Mouse (Mus musculus): Measurements from ENCODE around the gene Mast3. TPM values are rescaled to one million over a fixed set of nuclear protein-coding genes. Genes with fewer than 3 reads are reported as not detected.

Mast3 gene
- polyA plus RNA-seq, 1 experiment from 2014 or later, result 13.5 TPM

DNA sequence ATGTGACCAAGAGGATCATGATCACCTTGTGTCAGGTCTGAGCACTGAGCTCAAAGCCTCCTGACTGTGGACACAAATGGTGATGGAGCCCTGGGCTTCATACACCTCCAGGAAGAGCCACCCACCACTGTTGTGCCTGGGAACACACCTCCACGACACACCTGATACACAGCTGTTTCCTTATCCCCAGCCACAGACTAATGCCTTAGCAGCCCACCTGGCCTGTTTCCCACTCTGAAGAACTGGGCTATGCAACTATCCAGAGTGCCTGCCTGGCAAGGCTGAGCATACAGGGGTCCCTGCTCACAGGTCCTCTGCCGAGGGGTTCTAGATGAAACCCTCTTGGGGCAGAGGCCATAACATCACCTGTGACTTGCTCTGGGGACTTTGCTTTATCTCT, 10.6 kb downstream of the Mast3 start:
- Histone ChIP-seq H3K4me2 (ENCODE audit: low read depth, low read length) (no peak overlapping the region), H3K27ac (replicated peaks; ENCODE audit: low read depth, low read length) (no peak overlapping the region), H3K4me3 (ENCODE audit: low read depth, low read length) (no peak overlapping the region), H3K9me3 (ENCODE audit: control insufficient read depth, low read length) (no peaks in the 10 kb centered on the region), H3K9ac (ENCODE audit: low read depth, low read length) (no peak overlapping the region), H3K27me3 (replicated peaks; ENCODE audit: control insufficient read depth, insufficient read depth, low read length) (peaks cover 17% of the 10 kb centered on the region), H3K4me1 (ENCODE audit: control insufficient read depth, insufficient read depth, low read length) (peaks cover 30% of the 10 kb centered on the region), H3K36me3 (ENCODE audit: control insufficient read depth, insufficient read depth, low read length) (no peaks in the 10 kb centered on the region)
- no peak for DNase-seq (ENCODE audit: low spot score)
- no peak for ATAC-seq (ENCODE audit: low read depth)
- 78% methylated on average over 2 of the region's 2 CpGs for WGBS

DNA sequence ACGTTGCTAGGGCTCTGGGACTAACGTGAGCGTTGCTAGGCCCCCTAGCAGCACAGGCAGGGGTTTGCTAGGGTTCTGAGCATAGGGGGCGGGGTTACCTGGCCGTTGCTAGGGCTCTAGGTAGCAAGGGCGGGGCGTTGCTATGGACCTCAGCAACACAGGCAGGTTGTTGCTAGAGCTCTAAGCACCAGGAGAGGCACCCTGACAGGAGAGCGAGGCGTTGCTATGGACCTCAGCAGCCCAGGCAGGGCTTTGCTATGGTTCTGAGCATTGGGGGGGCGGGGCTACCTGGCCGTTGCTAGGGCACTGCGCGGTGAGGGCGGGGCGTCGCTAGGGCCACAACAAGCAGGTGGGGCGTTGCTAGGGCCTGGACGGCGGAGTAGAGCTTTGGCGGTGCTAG, 12.2 kb downstream of the Mast3 start:
- H3K4me1 ChIP-seq (ENCODE audit: control insufficient read depth, insufficient read depth, low read length), result peaks cover 23% of the 10 kb centered on the region

DNA sequence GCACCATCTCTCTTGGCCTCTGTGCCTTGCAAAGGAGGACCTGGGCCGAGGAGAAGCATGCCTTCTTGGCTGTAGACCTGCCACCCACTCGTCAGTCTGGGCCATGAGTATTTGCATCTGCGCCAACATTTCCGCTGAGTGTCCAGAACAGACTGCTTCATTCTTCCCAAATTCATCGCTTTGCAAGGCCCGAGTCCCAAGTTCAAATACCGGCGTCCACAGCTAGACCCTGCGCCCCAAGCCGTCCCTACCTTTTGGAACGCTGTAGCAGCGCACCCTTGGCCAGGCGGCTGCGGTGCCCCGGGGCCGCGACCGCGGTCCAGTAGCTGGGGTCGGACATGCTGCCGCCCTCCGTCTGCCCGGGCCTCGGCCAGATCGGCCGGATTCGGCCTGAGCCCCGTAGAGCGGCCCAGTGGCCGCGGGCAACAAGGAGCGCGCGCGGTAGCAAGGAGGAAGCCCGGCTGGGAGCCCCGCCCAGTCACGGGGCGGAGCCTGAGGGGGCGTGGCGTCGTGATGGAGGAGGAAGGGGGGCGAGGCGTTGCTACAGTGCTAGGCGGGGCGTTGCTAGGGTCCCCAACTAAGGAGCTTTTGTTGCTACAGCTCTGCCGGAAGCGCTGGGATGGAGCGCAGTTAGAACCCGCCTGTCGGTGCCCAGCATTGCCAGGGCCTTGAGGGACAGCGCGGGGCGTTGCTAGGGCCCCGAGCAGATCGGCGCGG, 12.7 kb downstream of the Mast3 start:
- ATAC-seq (ENCODE audit: low read depth) (peak; percentile 87), DNase-seq (ENCODE audit: low spot score) (peak; percentile 98)
- Histone ChIP-seq H3K4me1 (ENCODE audit: control insufficient read depth, insufficient read depth, low read length) (peaks cover 23% of the 10 kb centered on the region), H3K27ac (replicated peaks; ENCODE audit: low read depth, low read length) (peak overlapping the region; percentile 86), H3K36me3 (ENCODE audit: control insufficient read depth, insufficient read depth, low read length) (peaks cover 20% of the 10 kb centered on the region), H3K4me2 (ENCODE audit: low read depth, low read length) (peak overlapping the region; percentile 79), H3K9ac (ENCODE audit: low read depth, low read length) (peak overlapping the region; percentile 90), H3K9me3 (ENCODE audit: control insufficient read depth, low read length) (no peaks in the 10 kb centered on the region), H3K27me3 (replicated peaks; ENCODE audit: control insufficient read depth, insufficient read depth, low read length) (no peaks in the 10 kb centered on the region), H3K4me3 (ENCODE audit: low read depth, low read length) (peak overlapping the region; percentile 80)
- 5% methylated on average over 47 of the region's 58 CpGs for WGBS

More for the DNA sequence above, 12.2 kb downstream of the Mast3 start:
- Histone ChIP-seq H3K9me3 (ENCODE audit: control insufficient read depth, low read length) (no peaks in the 10 kb centered on the region), H3K36me3 (ENCODE audit: control insufficient read depth, insufficient read depth, low read length) (peaks cover 14% of the 10 kb centered on the region; the same call in 1 of the 2 replicates), H3K27me3 (replicated peaks; ENCODE audit: control insufficient read depth, insufficient read depth, low read length) (peaks cover 1% of the 10 kb centered on the region; the same call in 1 of the 2 replicates), H3K27ac (replicated peaks; ENCODE audit: low read depth, low read length) (peak overlapping the region; percentile 86), H3K9ac (ENCODE audit: low read depth, low read length) (peak overlapping the region; percentile 90), H3K4me2 (ENCODE audit: low read depth, low read length) (peak overlapping the region; percentile 79), H3K4me3 (ENCODE audit: low read depth, low read length) (peak overlapping the region; percentile 80)
- peak; percentile 93 for DNase-seq (ENCODE audit: low spot score)
- peak; percentile 59 for ATAC-seq (ENCODE audit: low read depth)
- WGBS, result 0% methylated on average over 17 of the region's 20 CpGs

DNA sequence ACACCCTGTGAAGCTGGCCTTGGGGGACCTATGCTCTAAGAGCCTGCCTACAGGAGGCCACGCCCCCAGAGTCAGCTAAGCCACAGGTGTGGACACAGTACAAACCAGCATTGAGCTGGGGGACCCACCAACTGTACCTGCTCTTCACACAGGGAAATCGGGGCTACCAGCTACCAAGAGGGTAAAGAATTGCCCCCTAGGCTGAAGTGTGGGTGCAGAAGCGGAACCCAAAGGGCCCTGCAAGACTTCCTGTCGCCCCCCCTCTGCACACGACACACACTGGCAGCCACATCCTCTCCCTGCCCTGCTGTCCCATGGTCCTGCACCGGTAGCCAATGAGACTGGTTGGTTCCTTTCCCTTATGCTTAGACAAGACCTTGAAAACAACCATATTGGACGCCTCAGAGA, 13.6 kb downstream of the Mast3 start:
- Histone ChIP-seq H3K4me1 (ENCODE audit: control insufficient read depth, insufficient read depth, low read length) (peaks cover 23% of the 10 kb centered on the region), H3K4me3 (ENCODE audit: low read depth, low read length) (peak overlapping the region; percentile 80), H3K36me3 (ENCODE audit: control insufficient read depth, insufficient read depth, low read length) (peaks cover 28% of the 10 kb centered on the region), H3K27ac (replicated peaks; ENCODE audit: low read depth, low read length) (no peak overlapping the region), H3K9me3 (ENCODE audit: control insufficient read depth, low read length) (no peaks in the 10 kb centered on the region), H3K9ac (ENCODE audit: low read depth, low read length) (peak overlapping the region; percentile 90), H3K27me3 (replicated peaks; ENCODE audit: control insufficient read depth, insufficient read depth, low read length) (no peaks in the 10 kb centered on the region), H3K4me2 (ENCODE audit: low read depth, low read length) (peak overlapping the region; percentile 79)
- no peak for ATAC-seq (ENCODE audit: low read depth)
- 69% methylated on average over 7 of the region's 7 CpGs for WGBS
- no peak for DNase-seq (ENCODE audit: low spot score)

DNA sequence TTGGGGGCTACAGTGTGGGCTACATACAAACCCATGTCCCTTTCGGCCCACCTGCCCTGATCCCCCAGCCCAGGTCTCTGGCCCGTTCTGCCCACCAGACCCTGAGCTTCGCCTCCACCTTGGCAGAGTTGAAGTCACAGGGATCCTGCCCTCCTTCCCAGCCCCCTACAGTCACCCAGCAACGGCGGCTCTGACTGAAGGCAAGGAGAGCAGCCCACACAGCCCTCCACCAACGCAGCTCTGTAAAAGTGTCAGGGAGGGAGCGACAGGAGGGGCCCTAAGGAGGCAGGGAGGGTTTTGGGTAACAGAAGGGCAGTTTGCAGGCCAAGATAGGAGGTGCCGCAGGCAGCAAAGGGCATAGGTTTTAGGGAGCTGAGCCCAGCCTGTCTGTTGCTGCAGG, 14.0 kb downstream of the Mast3 start:
- Histone ChIP-seq H3K36me3 (ENCODE audit: control insufficient read depth, insufficient read depth, low read length) (peaks cover 32% of the 10 kb centered on the region), H3K27ac (replicated peaks; ENCODE audit: low read depth, low read length) (no peak overlapping the region; the same call in 1 of the 2 replicates), H3K4me2 (ENCODE audit: low read depth, low read length) (peak overlapping the region; percentile 79), H3K4me3 (ENCODE audit: low read depth, low read length) (peak overlapping the region; percentile 80), H3K27me3 (replicated peaks; ENCODE audit: control insufficient read depth, insufficient read depth, low read length) (no peaks in the 10 kb centered on the region), H3K9ac (ENCODE audit: low read depth, low read length) (peak overlapping the region; percentile 90), H3K4me1 (ENCODE audit: control insufficient read depth, insufficient read depth, low read length) (peaks cover 23% of the 10 kb centered on the region), H3K9me3 (ENCODE audit: control insufficient read depth, low read length) (no peaks in the 10 kb centered on the region)
- DNase-seq (ENCODE audit: low spot score) (no peak), ATAC-seq (ENCODE audit: low read depth) (no peak)
- WGBS, result 68% methylated on average over 8 of the region's 8 CpGs

DNA sequence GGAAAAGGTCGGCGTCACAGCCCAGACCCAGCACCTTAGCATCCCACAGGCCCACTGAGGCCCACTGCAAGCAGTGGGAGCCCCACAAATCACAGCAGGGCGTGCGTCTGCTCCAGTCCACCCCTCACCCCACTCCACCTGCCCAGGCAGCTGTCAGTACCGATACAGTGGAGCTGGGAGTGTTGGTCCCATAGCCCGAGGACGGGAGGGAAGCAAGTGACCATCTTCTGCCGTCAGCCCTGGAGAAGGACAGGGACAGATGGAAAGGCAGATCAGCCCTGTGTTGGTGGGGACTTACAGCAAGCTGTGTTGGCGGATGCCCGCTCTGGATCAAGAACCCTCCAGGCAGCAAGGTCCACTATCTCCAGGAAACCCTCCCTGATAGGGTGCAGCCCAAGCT, 15.8 kb downstream of the Mast3 start:
- DNase-seq (ENCODE audit: low spot score) (no peak), ATAC-seq (ENCODE audit: low read depth) (no peak)
- H3K4me2 ChIP-seq (ENCODE audit: low read depth, low read length), result no peak overlapping the region
- H3K4me1 ChIP-seq (ENCODE audit: control insufficient read depth, insufficient read depth, low read length), result peaks cover 23% of the 10 kb centered on the region
- no peak overlapping the region for H3K27ac ChIP-seq (replicated peaks; ENCODE audit: low read depth, low read length)
- H3K9me3 ChIP-seq (ENCODE audit: control insufficient read depth, low read length), result no peaks in the 10 kb centered on the region
- H3K36me3 ChIP-seq (ENCODE audit: control insufficient read depth, insufficient read depth, low read length), result peaks cover 49% of the 10 kb centered on the region
- H3K9ac ChIP-seq (ENCODE audit: low read depth, low read length), result no peak overlapping the region
- WGBS, result 70% methylated on average over 10 of the region's 10 CpGs
- H3K4me3 ChIP-seq (ENCODE audit: low read depth, low read length), result no peak overlapping the region
- H3K27me3 ChIP-seq (replicated peaks; ENCODE audit: control insufficient read depth, insufficient read depth, low read length), result no peaks in the 10 kb centered on the region

DNA sequence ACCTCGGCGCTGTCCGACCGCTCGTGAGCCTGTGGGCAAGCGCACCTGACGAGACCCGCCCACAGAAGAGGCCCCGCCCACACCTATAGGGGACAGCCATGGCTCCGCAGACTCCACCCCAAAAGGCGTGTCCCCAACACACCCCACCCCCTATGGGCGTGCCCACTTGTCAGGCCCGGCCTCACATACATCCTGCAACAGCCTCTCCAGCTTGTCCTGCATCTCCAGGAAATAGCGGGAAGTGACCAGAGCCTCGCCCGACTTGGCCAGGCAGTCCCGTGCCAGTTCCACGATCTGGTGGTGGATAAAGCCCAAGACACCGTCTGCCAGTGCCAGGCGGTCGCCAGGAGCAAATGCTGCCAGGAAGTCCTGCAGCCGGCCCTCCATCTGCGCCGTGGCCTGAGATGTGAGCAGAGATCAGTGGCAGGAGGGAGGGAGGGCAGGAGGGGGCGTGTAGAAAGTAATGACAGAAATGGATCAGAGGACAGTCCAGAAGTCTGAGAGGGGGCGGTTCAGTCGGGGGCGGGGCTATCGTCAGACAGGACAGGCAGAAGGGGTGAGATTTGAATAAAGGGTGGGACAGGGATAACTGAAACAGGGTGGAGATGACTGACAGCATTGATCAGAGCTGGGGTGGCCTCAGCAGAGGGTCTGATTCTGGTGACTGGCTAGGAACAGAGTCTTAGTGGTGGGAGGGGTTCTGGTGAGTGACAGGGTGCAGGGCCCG, 16.8 kb downstream of the Mast3 start:
- Histone ChIP-seq H3K9ac (ENCODE audit: low read depth, low read length) (no peak overlapping the region), H3K36me3 (ENCODE audit: control insufficient read depth, insufficient read depth, low read length) (peaks cover 59% of the 10 kb centered on the region), H3K4me3 (ENCODE audit: low read depth, low read length) (no peak overlapping the region), H3K4me2 (ENCODE audit: low read depth, low read length) (no peak overlapping the region), H3K27ac (replicated peaks; ENCODE audit: low read depth, low read length) (no peak overlapping the region), H3K9me3 (ENCODE audit: control insufficient read depth, low read length) (no peaks in the 10 kb centered on the region), H3K27me3 (replicated peaks; ENCODE audit: control insufficient read depth, insufficient read depth, low read length) (no peaks in the 10 kb centered on the region), H3K4me1 (ENCODE audit: control insufficient read depth, insufficient read depth, low read length) (peaks cover 22% of the 10 kb centered on the region)
- no peak for ATAC-seq (ENCODE audit: low read depth)
- WGBS, result 31% methylated on average over 25 of the region's 30 CpGs
- peak; percentile 65 for DNase-seq (ENCODE audit: low spot score)

DNA sequence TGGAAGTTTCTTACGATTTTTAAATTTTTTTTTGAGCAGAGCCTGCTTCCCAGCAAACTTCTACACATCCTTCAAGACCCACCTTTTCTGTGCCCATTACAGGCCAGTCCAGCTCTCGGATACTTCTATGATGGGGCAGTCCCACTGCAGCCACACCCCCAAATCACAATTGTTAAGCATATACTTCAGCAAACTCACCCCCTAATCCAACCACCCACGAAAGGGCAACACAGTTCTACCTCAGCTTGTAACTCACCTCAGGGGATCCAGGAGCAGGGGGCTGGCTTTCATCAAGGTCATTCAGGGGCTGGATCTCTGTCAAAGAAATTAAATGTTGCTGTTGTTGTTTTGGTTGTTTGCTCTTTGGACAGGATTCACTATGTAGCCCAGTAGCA, 17.8 kb downstream of the Mast3 start:
- H3K27ac ChIP-seq (replicated peaks; ENCODE audit: low read depth, low read length), result no peak overlapping the region
- no peak overlapping the region for H3K4me2 ChIP-seq (ENCODE audit: low read depth, low read length)
- H3K9ac ChIP-seq (ENCODE audit: low read depth, low read length), result no peak overlapping the region
- H3K27me3 ChIP-seq (replicated peaks; ENCODE audit: control insufficient read depth, insufficient read depth, low read length), result no peaks in the 10 kb centered on the region
- H3K4me3 ChIP-seq (ENCODE audit: low read depth, low read length), result no peak overlapping the region
- H3K4me1 ChIP-seq (ENCODE audit: control insufficient read depth, insufficient read depth, low read length), result peaks cover 16% of the 10 kb centered on the region
- DNase-seq (ENCODE audit: low spot score) (no peak), ATAC-seq (ENCODE audit: low read depth) (no peak)
- no peaks in the 10 kb centered on the region for H3K9me3 ChIP-seq (ENCODE audit: control insufficient read depth, low read length)
- WGBS, result 89% methylated on average over 3 of the region's 3 CpGs
- H3K36me3 ChIP-seq (ENCODE audit: control insufficient read depth, insufficient read depth, low read length), result peaks cover 64% of the 10 kb centered on the region

All from embryonic facial prominence, embryonic 14.5 days (tissue).